Mouse (Mus musculus) spleen, embryonic (tissue): ENCODE results near the gene Gm9049.
"Not testable (repeated sequence)": the region's sequence is repeated elsewhere in the genome, so short reads cannot be mapped to it uniquely, and the experiment has no call there.

Experiments
- CTCF ChIA-PET: fragments of 350-600 bp; sonication (Branson Sonifier 250); formaldehyde crosslinking; loops from one replicate; lab custom pipeline; 2022; lab: Charles Lee

Gm9049 gene

GRCm38 (mm10) chr10:118354005-118354404 is at the start of gene Gm9049:
TSS of gene Gm9049 (minus strand) at chr10:118354105.
- CTCF ChIA-PET = not testable (repeated sequence)

DNA sequence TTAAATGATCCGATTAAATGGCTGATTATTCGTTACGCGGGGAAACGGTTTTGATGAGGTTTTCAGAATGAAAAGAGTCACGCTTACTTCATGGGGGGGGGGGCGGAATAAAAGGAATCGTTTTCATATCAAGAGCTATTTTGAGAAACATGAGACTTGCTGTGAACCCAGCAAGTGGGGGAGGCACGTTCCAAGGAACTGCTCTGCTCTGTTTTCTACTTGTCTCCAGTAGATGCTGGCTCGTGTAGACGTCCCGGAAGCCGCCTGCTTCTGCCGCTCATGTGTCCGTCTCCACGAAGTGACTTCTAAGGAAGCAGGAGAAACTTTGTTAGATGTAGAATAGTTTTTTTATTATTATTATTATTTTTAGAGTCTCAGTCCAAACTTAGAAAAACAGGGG is 46.0 kb upstream of the Gm9049 start:
- CTCF ChIA-PET = no interaction called here

DNA sequence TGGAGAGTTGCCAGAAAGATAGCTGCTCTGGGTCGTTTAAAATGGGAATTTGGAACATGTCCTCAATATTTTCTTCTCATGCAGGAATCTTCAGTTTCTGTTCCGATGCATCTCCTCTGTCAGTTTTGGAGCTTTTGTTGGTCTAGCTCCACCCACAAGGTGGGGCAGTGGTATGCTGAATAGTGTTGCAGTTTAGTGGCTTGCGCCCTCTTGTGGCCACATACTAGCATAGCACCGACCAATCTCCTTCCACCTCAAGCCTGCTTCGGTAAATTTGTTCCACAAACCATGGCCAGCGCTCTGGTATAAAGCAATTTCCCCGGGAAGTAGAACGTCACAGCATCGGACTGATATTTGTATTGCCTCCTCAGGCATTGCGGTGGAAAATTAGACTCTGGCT is 16.5 kb upstream of the Gm9049 start:
- CTCF ChIA-PET = interaction anchor here (0.6 kb wide), 2 partner anchors 425 to 473 kb away, joined by 3 to 4 read pairs; no protein-coding TSS in a partner anchor

DNA sequence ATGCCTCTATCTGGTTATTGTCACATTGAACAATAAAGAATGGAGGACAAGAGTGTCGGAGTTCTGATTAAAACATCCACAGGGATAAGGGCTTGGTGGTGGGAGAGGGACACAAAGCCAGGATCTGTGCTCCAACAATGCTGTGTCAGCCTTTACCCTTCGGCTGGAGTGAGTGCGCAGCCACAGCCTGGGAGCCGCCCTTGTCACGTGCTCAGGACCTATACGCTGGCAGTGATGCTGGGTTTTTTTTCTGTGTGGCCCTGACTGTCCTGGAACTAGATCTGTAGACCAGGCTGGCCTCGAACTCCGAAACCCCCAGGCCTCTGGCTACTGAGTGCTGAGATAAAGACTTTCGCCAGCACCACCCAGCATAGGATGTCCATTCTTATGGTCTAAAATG is 15.6 kb upstream of the Gm9049 start:
- CTCF ChIA-PET = interaction anchor here (0.5 kb wide), 1 partner anchor 135 kb away, joined by 11 read pairs; no protein-coding TSS in a partner anchor

GRCm38 (mm10) chr10:118348579-118348978 is 5.3 kb downstream of the Gm9049 start, which contains the start of gene Gm9048:
TSS of gene Gm9048 (minus strand) at chr10:118348679.
- CTCF ChIA-PET = not testable (repeated sequence)

DNA sequence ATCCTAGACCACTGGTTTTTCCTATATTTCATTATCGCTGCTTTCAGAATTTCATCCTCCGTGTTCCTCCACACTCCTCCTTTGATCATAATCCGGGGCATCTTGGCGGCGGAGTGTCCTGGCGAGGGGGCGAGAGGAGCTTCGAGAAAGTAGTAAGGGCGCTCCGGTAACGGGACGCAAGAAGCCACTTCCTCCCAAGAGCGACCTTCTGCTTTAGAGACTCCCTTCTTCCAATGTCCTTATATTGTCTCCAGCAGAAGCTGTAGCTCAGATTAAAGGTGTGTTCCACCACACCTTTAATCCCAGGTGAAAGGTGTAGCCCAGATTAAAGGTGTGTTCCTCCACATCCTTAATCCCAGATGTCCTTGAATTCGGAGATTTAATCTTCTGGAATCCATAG is 10.8 kb downstream of the Gm9049 start, which contains the start of gene Gm9046:
Gm9046 (minus strand) TSS at position 101 of the 400 bp plus-strand sequence.
- CTCF ChIA-PET = not testable (repeated sequence)

DNA sequence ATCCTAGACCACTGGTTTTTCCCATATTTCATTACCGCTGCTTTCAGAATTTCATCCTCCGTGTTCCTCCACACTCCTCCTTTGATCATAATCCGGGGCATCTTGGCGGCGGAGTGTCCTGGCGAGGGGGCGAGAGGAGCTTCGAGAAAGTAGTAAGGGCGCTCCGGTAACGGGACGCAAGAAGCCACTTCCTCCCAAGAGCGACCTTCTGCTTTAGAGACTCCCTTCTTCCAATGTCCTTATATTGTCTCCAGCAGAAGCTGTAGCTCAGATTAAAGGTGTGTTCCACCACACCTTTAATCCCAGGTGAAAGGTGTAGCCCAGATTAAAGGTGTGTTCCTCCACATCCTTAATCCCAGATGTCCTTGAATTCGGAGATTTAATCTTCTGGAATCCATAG is 16.2 kb downstream of the Gm9049 start, which contains the start of gene Gm9045:
Gm9045 (minus strand) TSS at position 101 of the 400 bp plus-strand sequence.
- CTCF ChIA-PET = not testable (repeated sequence)

GRCm38 (mm10) chr10:118332308-118332707 is 21.6 kb downstream of the Gm9049 start, which contains the start of gene Gm9044:
TSS of gene Gm9044 (minus strand) at chr10:118332408.
- CTCF ChIA-PET = not testable (repeated sequence)

DNA sequence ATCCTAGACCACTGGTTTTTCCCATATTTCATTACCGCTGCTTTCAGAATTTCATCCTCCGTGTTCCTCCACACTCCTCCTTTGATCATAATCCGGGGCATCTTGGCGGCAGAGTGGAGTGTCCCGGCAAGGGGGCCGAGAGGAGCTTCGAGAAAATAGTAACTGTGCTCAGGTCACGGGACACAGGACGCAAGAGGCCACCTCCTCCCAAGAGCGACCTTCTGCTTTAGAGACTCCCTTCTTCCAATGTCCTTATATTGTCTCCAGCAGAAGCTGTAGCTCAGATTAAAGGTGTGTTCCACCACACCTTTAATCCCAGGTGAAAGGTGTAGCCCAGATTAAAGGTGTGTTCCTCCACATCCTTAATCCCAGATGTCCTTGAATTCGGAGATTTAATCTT is 27.0 kb downstream of the Gm9049 start, which contains the start of gene Gm9040:
Gm9040 (minus strand) TSS at position 101 of the 400 bp plus-strand sequence.
- CTCF ChIA-PET = not testable (repeated sequence)

- CTCF ChIA-PET = no interaction called here
Observed at GRCm38 (mm10) chr10:118319024-118319423, 34.9 kb downstream of the Gm9049 start.

GRCm38 (mm10) chr10:118302133-118302532 is 51.8 kb downstream of the Gm9049 start:
- CTCF ChIA-PET = not testable (repeated sequence)
